ENCODE assay signal across 20 mouse cellular contexts in genomic region chr2:104511622-104512021, GRCm38 (mm10). TPM values are rescaled to one million over a fixed set of nuclear protein-coding genes. Genes with fewer than 3 reads are reported as not detected.
DNase-seq lines count a peak whose midpoint lies in the region; ATAC-seq and TF ChIP-seq lines count a peak whose summit lies in the region.
"Had no signal": no experiment of that assay in that cellular context is flagged by ENCODE, and none has a peak within 500 bp of the region (broad histone marks: within the 10 kb centered on the region; RNA-seq: fewer than 3 reads in every experiment).

No protein-coding gene starts in this region.

- H3K4me3 ChIP-seq in liver, postnatal 0 days (ENCODE audit: low read depth, low read length), result no peak overlapping the region
- no peak overlapping the region for H3K4me3 ChIP-seq in ES-Bruce4 (ENCODE audit: low read depth, low read length)
- no peak overlapping the region for H3K4me3 ChIP-seq in MEL (ENCODE audit: control insufficient read depth in 1 of 2, insufficient read depth in 1 of 2, low read depth in 2 of 2, low read length in 2 of 2)
- H3K4me3 ChIP-seq in embryonic fibroblast, embryonic 13.5 days (ENCODE audit: insufficient read depth, low read length), result no peak overlapping the region
- H3K4me3 ChIP-seq: embryonic facial prominence, embryonic 12.5 days; forebrain, embryonic 13.5 days; gastrocnemius, adult 2 months; heart, embryonic 12.5 days; hindbrain, embryonic 15.5 days had no signal

- ATAC-seq in liver, postnatal 0 days, result no peak
- ATAC-seq: activated CD4-positive, CD25-positive, alpha-beta regulatory T cell, adult 4 months; forebrain, embryonic 13.5 days; forebrain, postnatal 0 days had no signal

- peak; percentile 37 for TF ChIP-seq CTCF in liver, postnatal 0 days (IDR thresholded peaks at IDR 0.05; ENCODE audit: low read depth)
- TF ChIP-seq CTCF in ES-Bruce4 (IDR thresholded peaks at IDR 0.05; ENCODE audit: low read depth, low read length) (peak; percentile 78), MEL (IDR thresholded peaks at IDR 0.05 in 2 of 3, conservative IDR thresholded peaks at IDR 0.05 in 1 of 3; ENCODE audit: control insufficient read depth in 1 of 3, insufficient read depth in 1 of 3, low read depth in 2 of 3, low read length in 3 of 3, poor library complexity in 1 of 3, severe bottlenecking in 1 of 3) (peak in 2 of 3 experiments; percentile 2 to 26; a peak in 2 of 6 replicates)
- 0 out of 2 replicates have a peak, but pooled peaks have one; percentile 11 for TF ChIP-seq CTCF in embryonic fibroblast, embryonic 13.5 days (IDR thresholded peaks at IDR 0.05; ENCODE audit: borderline replicate concordance, insufficient read depth, low read length)

- no peaks in the 10 kb centered on the region for H3K27me3 ChIP-seq in liver, postnatal 0 days (ENCODE audit: insufficient read depth, low read length)
- H3K27me3 ChIP-seq in ES-Bruce4 (ENCODE audit: control insufficient read depth, insufficient read depth, low read length, poor library complexity, severe bottlenecking) (no peaks in the 10 kb centered on the region), MEL (ENCODE audit: control insufficient read depth in 1 of 2, insufficient read depth in 2 of 2, low read length in 2 of 2) (peaks cover 0 to 4% of the 10 kb centered on the region in 2 experiments; a peak in 2 of 4 replicates)
- H3K27me3 ChIP-seq: embryonic facial prominence, embryonic 12.5 days; forebrain, embryonic 13.5 days; heart, embryonic 12.5 days; hindbrain, embryonic 15.5 days had no signal

- WGBS in liver, postnatal 0 days (ENCODE audit: insufficient replicate concordance), result 85% methylated on average over 8 of the region's 8 CpGs

- H3K9ac ChIP-seq in liver, postnatal 0 days (replicated peaks), result no peak overlapping the region
- H3K9ac ChIP-seq in ES-Bruce4 (ENCODE audit: low read depth, poor library complexity, severe bottlenecking), result no peak overlapping the region
- no peak overlapping the region for H3K9ac ChIP-seq in MEL (ENCODE audit: control insufficient read depth, low read depth, low read length, poor library complexity, severe bottlenecking)
- H3K9ac ChIP-seq: embryonic facial prominence, embryonic 12.5 days; forebrain, embryonic 13.5 days; forebrain, postnatal 0 days; heart, embryonic 12.5 days; hindbrain, embryonic 15.5 days had no signal

- no peaks in the 10 kb centered on the region for H3K79me2 ChIP-seq in MEL (ENCODE audit: control insufficient read depth, insufficient read depth, low read length, poor library complexity)

- no peak for TF ChIP-seq POLR2A in ES-Bruce4 (IDR thresholded peaks at IDR 0.05; ENCODE audit: insufficient read depth, low read length)
- no peak for TF ChIP-seq POLR2A in MEL (IDR thresholded peaks at IDR 0.05; ENCODE audit: control insufficient read depth in 1 of 2, insufficient read depth in 1 of 2, low read depth in 1 of 2, low read length in 2 of 2, poor library complexity in 1 of 2)
- no peak for TF ChIP-seq POLR2A in embryonic fibroblast, embryonic 13.5 days (IDR thresholded peaks at IDR 0.05; ENCODE audit: low read depth, low read length)

- no peak for DNase-seq in liver, postnatal 0 days
- DNase-seq in liver, result no peak
- no peak for DNase-seq in MEL (ENCODE audit: low read depth, low spot score)
- no peak for DNase-seq in layer of hippocampus, postnatal 14 days (ENCODE audit: low spot score in 2 of 2)
- DNase-seq in yolk sac, embryonic 10.5 days (ENCODE audit: low spot score), result no peak
- DNase-seq: adrenal gland, postnatal 14 days; cerebellum, adult 11-12 months; cerebellum, adult 9-10 months; cerebellum, postnatal 25 days; forebrain, postnatal 0 days; gastrocnemius, adult 2 months; gastrocnemius, postnatal 25 days; heart, postnatal 36 days had no signal

- H3K36me3 ChIP-seq in liver, postnatal 0 days (replicated peaks; ENCODE audit: insufficient read depth, low read length), result no peaks in the 10 kb centered on the region
- H3K36me3 ChIP-seq in ES-Bruce4 (ENCODE audit: control insufficient read depth, insufficient read depth, low read length, poor library complexity, severe bottlenecking) (no peaks in the 10 kb centered on the region), MEL (ENCODE audit: control insufficient read depth in 1 of 2, insufficient read depth in 2 of 2, low read length in 2 of 2) (no peaks in the 10 kb centered on the region)
- H3K36me3 ChIP-seq: embryonic facial prominence, embryonic 12.5 days; heart, embryonic 12.5 days; hindbrain, embryonic 15.5 days had no signal

- no peak for TF ChIP-seq RAD21 in MEL (IDR thresholded peaks at IDR 0.05; ENCODE audit: low read depth, low read length)

- no peaks in the 10 kb centered on the region for H3K4me1 ChIP-seq in liver, postnatal 0 days (ENCODE audit: insufficient read depth)
- no peaks in the 10 kb centered on the region for H3K4me1 ChIP-seq in ES-Bruce4 (ENCODE audit: control insufficient read depth, insufficient read depth, low read length)
- no peaks in the 10 kb centered on the region for H3K4me1 ChIP-seq in MEL (ENCODE audit: control insufficient read depth in 1 of 2, insufficient read depth in 2 of 2, low read length in 2 of 2)
- H3K4me1 ChIP-seq in embryonic fibroblast, embryonic 13.5 days (ENCODE audit: control insufficient read depth, insufficient read depth, low read length), result no peaks in the 10 kb centered on the region
- H3K4me1 ChIP-seq: embryonic facial prominence, embryonic 12.5 days; forebrain, embryonic 13.5 days; heart, embryonic 12.5 days; hindbrain, embryonic 15.5 days had no signal

- no peak overlapping the region for H3K4me2 ChIP-seq in liver, postnatal 0 days (ENCODE audit: low read depth, low read length)
- H3K4me2 ChIP-seq: embryonic facial prominence, embryonic 12.5 days; forebrain, embryonic 13.5 days; heart, embryonic 12.5 days; hindbrain, embryonic 15.5 days had no signal

- H3K27ac ChIP-seq in liver, postnatal 0 days (ENCODE audit: low read depth), result no peak overlapping the region
- no peak overlapping the region for H3K27ac ChIP-seq in ES-Bruce4 (ENCODE audit: insufficient read depth, low read length)
- H3K27ac ChIP-seq in MEL (ENCODE audit: control insufficient read depth, low read depth, low read length), result no peak overlapping the region
- no peak overlapping the region for H3K27ac ChIP-seq in embryonic fibroblast, embryonic 13.5 days (ENCODE audit: insufficient read depth, low read length)
- H3K27ac ChIP-seq: embryonic facial prominence, embryonic 12.5 days; forebrain, embryonic 13.5 days; gastrocnemius, adult 2 months; hindbrain, embryonic 15.5 days had no signal

- TF ChIP-seq EP300 in liver, postnatal 0 days (IDR thresholded peaks at IDR 0.05; ENCODE audit: low read depth), result no peak
- TF ChIP-seq EP300 in ES-Bruce4 (IDR thresholded peaks at IDR 0.05; ENCODE audit: insufficient read depth, low read depth, low read length) (no peak), MEL (IDR thresholded peaks at IDR 0.05; ENCODE audit: low read depth in 1 of 2, low read length in 2 of 2) (no peak)

- H3K9me3 ChIP-seq in liver, postnatal 0 days (ENCODE audit: low read length), result no peaks in the 10 kb centered on the region
- H3K9me3 ChIP-seq in ES-Bruce4 (replicated peaks; ENCODE audit: control insufficient read depth, insufficient read depth, low read length, poor library complexity, severe bottlenecking) (no peaks in the 10 kb centered on the region), MEL (replicated peaks; ENCODE audit: insufficient read depth, low read length) (no peaks in the 10 kb centered on the region)
- H3K9me3 ChIP-seq: embryonic facial prominence, embryonic 12.5 days; forebrain, embryonic 13.5 days; hindbrain, embryonic 15.5 days had no signal

TF ChIP-seq in MEL, 35 proteins besides CTCF, POLR2A, EP300 and RAD21:
- TF ChIP-seq ELF1 (IDR thresholded peaks at IDR 0.05; ENCODE audit: low read depth, low read length), result no peak
- no peak for TF ChIP-seq E2F4 (IDR thresholded peaks at IDR 0.05; ENCODE audit: borderline replicate concordance, low read depth, low read length)
- no peak for TF ChIP-seq MYB (IDR thresholded peaks at IDR 0.05; ENCODE audit: low read depth, low read length)
- TF ChIP-seq UBTF (IDR thresholded peaks at IDR 0.05; ENCODE audit: borderline replicate concordance, insufficient read depth, low read depth, low read length), result no peak
- TF ChIP-seq GATA1 (IDR thresholded peaks at IDR 0.05; ENCODE audit: low read depth, low read length), result no peak
- TF ChIP-seq SMC3 (IDR thresholded peaks at IDR 0.05; ENCODE audit: low read depth, low read length), result no peak
- TF ChIP-seq USF1 (IDR thresholded peaks at IDR 0.05; ENCODE audit: low read depth, low read length), result no peak
- no peak for TF ChIP-seq TAL1 (IDR thresholded peaks at IDR 0.05; ENCODE audit: low read length)
TF ChIP-seq in MEL: peak in this region for 0.

RNA-seq across cellular contexts. Expression of gene Hipk3, which starts 17.4 kb away (rescaled TPM):
- polyA plus RNA-seq in liver, postnatal 0 days (2015; fragmentation: Nextera tagmentation; extraction: Ambion mirVana), result 6.0 and 6.3 TPM in 2 replicates
- polyA plus RNA-seq in ES-Bruce4 (2011; ENCODE audit: insufficient read depth, insufficient read length, low read depth, missing spikeins) (20.5 and 22.6 TPM in 2 replicates), MEL (2012; ENCODE audit: insufficient read depth in 1 of 2, insufficient read length in 2 of 2, low read depth in 1 of 2, low replicate concordance in 2 of 2, missing spikeins in 1 of 2) (10 to 100 TPM; 17.0 to 19.4 TPM)
- total RNA-seq in MEL (2012; rRNA removed), result 11.9 and 12.1 TPM in 2 replicates
- polyA plus RNA-seq in embryonic fibroblast, embryonic 13.5 days (2011; ENCODE audit: insufficient read length, low read depth, missing spikeins), result 65.7 and 66.5 TPM in 2 replicates
- 10 to 100 TPM; 50.7 to 52.9 TPM for total RNA-seq in layer of hippocampus, postnatal 14 days (2021)

Comparison
In these comparisons a context has a peak if more than half of its experiments do, and no peak if none do; other contexts are left out.
1. CTCF ChIP-seq: peak in every context shown above with its lines; median percentile 78 in ES-Bruce4; 37 in liver, postnatal 0 days; 14 in MEL; 11 in embryonic fibroblast, embryonic 13.5 days.